Mouse (Mus musculus): Measurements from ENCODE around the gene Slc12a7. TPM values are rescaled to one million over a fixed set of nuclear protein-coding genes. Genes with fewer than 3 reads are reported as not detected.

The Slc12a7 gene
- polyA plus RNA-seq, 2 experiments: 7.8 to 9.9 TPM

DNA sequence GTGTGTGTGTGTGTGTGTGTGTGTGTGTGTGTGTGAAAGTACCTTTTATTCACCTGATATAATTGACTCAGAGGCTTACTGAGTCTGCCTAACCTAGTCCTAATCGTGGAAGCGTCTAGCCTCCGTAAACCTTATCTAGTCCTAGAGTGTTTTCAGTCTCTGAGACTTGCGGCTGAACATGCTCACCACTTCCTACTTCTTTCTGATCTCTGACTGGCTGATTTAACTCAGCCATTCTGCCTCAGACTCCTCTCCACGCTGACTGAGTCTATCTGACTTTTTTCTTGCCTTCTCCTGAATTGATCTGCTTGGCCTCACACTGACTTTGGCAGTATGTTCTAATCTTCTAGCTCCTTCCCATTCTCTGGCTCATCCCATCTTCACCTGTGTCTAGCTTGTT lies 7.6 kb upstream of the Slc12a7 start:
- no peaks in the 10 kb centered on the region for H3K36me3 ChIP-seq (replicated peaks; ENCODE audit: control insufficient read depth, insufficient read depth, low read depth)
- WGBS (ENCODE audit: insufficient replicate concordance): 3% methylated on average over 5 of the region's 5 CpGs
- DNase-seq (ENCODE audit: low read depth in 3 of 3, low spot score in 3 of 3) (no peak), ATAC-seq (ENCODE audit: insufficient read depth) (no peak)
- 0 out of 4 replicates have a peak, but pooled peaks cover 0 to 1% of the 10 kb centered on the region in 2 experiments for H3K4me1 ChIP-seq (replicated peaks; ENCODE audit: control insufficient read depth in 2 of 2, insufficient read depth in 2 of 2, low read length in 1 of 2)
- no peaks in the 10 kb centered on the region for H3K9me3 ChIP-seq (ENCODE audit: control insufficient read depth, low read length)
- H3K9ac ChIP-seq (replicated peaks): no peak overlapping the region
- H3K27me3 ChIP-seq (ENCODE audit: control insufficient read depth, insufficient read depth, low read length): no peaks in the 10 kb centered on the region
- H3K4me3 ChIP-seq (ENCODE audit: insufficient read depth in 1 of 2, low read depth in 2 of 2, low read length in 2 of 2): no peak overlapping the region
- H3K4me2 ChIP-seq (ENCODE audit: low read depth): no peak overlapping the region
- TF ChIP-seq CTCF (IDR thresholded peaks at IDR 0.05; ENCODE audit: low read depth) (no peak), EP300 (IDR thresholded peaks at IDR 0.05; ENCODE audit: low read depth) (no peak)
- no peak overlapping the region for H3K27ac ChIP-seq

DNA sequence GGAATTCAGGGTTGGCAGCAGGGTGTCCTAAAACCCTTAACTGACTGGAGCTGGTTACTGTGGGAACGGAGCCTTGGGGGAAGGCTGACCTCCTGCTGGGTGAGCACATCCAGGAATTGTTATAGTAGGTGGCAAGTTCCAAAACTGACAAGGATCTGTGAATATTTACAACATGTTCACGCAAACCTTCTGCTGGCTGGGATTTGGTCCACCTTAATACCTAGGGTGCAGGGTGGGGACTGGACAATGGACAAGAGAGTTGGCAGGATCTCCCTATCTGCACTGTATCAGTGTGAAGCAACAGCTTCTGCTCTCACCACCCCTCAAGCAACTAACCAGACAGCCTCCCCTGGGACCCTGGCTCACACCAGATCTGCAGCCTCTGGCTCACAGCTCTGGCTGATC lies 5.3 kb upstream of the Slc12a7 start:
- Histone ChIP-seq H3K4me1 (replicated peaks; ENCODE audit: control insufficient read depth in 2 of 2, insufficient read depth in 2 of 2, low read length in 1 of 2) (0 out of 4 replicates have a peak, but pooled peaks cover 0 to 1% of the 10 kb centered on the region in 2 experiments), H3K4me2 (ENCODE audit: low read depth) (no peak overlapping the region), H3K9me3 (ENCODE audit: control insufficient read depth, low read length) (no peaks in the 10 kb centered on the region), H3K9ac (replicated peaks) (no peak overlapping the region), H3K36me3 (replicated peaks; ENCODE audit: control insufficient read depth, insufficient read depth, low read depth) (no peaks in the 10 kb centered on the region), H3K27me3 (ENCODE audit: control insufficient read depth, insufficient read depth, low read length) (peaks cover 3% of the 10 kb centered on the region), H3K27ac (no peak overlapping the region), H3K4me3 (ENCODE audit: insufficient read depth in 1 of 2, low read depth in 2 of 2, low read length in 2 of 2) (no peak overlapping the region)
- DNase-seq (ENCODE audit: low read depth in 3 of 3, low spot score in 3 of 3) (no peak), ATAC-seq (ENCODE audit: insufficient read depth) (no peak)
- WGBS (ENCODE audit: insufficient replicate concordance): 49% methylated on average over 2 of the region's 2 CpGs
- TF ChIP-seq EP300 (IDR thresholded peaks at IDR 0.05; ENCODE audit: low read depth) (no peak), CTCF (IDR thresholded peaks at IDR 0.05; ENCODE audit: low read depth) (no peak)

DNA sequence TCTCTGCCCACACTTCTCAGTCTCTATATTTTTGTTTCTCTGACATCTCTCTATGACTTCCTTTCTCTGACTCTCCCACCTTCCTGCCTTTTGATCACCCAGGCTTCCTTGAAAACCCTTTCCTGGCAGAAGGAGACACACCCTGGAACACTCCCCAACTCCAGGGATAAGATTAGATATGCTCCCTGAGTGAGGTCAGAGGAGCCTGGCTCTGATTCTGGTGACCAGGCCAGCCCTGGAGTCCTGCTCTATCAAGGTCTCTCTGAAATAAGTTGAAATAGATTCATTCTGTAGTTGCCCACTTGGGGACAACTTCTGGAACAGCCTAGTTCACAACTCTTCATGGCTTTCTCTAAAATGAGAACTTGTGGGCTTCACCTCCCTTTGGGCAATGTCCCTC lies 4.3 kb upstream of the Slc12a7 start:
- DNase-seq (ENCODE audit: low read depth in 3 of 3, low spot score in 3 of 3) (no peak), ATAC-seq (ENCODE audit: insufficient read depth) (no peak)
- H3K4me1 ChIP-seq (replicated peaks; ENCODE audit: control insufficient read depth in 2 of 2, insufficient read depth in 2 of 2, low read length in 1 of 2): 0 out of 4 replicates have a peak, but pooled peaks cover 0 to 1% of the 10 kb centered on the region in 2 experiments
- no peaks in the 10 kb centered on the region for H3K9me3 ChIP-seq (ENCODE audit: control insufficient read depth, low read length)
- TF ChIP-seq CTCF (IDR thresholded peaks at IDR 0.05; ENCODE audit: low read depth): no peak
- no peak for TF ChIP-seq EP300 (IDR thresholded peaks at IDR 0.05; ENCODE audit: low read depth)
- H3K36me3 ChIP-seq (replicated peaks; ENCODE audit: control insufficient read depth, insufficient read depth, low read depth): no peaks in the 10 kb centered on the region
- no peak overlapping the region for H3K9ac ChIP-seq (replicated peaks)
- no peak overlapping the region for H3K4me3 ChIP-seq (ENCODE audit: insufficient read depth in 1 of 2, low read depth in 2 of 2, low read length in 2 of 2)
- peaks cover 11% of the 10 kb centered on the region for H3K27me3 ChIP-seq (ENCODE audit: control insufficient read depth, insufficient read depth, low read length)
- no peak overlapping the region for H3K27ac ChIP-seq
- H3K4me2 ChIP-seq (ENCODE audit: low read depth): no peak overlapping the region

DNA sequence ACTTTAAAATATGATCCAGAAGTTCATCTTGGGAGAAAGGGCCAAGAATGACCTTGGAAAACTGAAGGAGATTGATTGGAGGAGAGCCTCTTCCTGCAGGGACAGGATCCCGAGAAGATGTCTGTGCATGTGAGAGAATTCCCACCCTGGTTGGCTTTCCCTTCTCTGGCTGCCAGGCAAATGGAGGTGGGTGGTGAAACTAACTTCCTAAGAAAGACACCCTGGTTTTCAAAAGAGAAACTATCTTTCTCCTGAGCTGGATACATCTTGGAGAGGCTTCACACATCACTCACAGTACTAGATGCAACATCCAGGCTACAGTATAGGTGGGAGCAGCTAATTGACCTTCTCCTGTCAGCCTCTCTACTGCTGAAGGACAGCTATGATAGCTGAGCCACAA lies 2.0 kb upstream of the Slc12a7 start:
- ATAC-seq (ENCODE audit: insufficient read depth) (no peak), DNase-seq (ENCODE audit: low read depth in 3 of 3, low spot score in 3 of 3) (no peak)
- Histone ChIP-seq H3K4me3 (ENCODE audit: insufficient read depth in 1 of 2, low read depth in 2 of 2, low read length in 2 of 2) (no peak overlapping the region), H3K9me3 (ENCODE audit: control insufficient read depth, low read length) (no peaks in the 10 kb centered on the region), H3K27ac (no peak overlapping the region), H3K4me2 (ENCODE audit: low read depth) (no peak overlapping the region), H3K4me1 (replicated peaks; ENCODE audit: control insufficient read depth in 2 of 2, insufficient read depth in 2 of 2, low read length in 1 of 2) (no peaks in the 10 kb centered on the region), H3K9ac (replicated peaks) (no peak overlapping the region), H3K27me3 (ENCODE audit: control insufficient read depth, insufficient read depth, low read length) (peaks cover 15% of the 10 kb centered on the region), H3K36me3 (replicated peaks; ENCODE audit: control insufficient read depth, insufficient read depth, low read depth) (no peaks in the 10 kb centered on the region)
- WGBS (ENCODE audit: insufficient replicate concordance): 46% methylated on average over 1 of the region's 1 CpGs
- TF ChIP-seq CTCF (IDR thresholded peaks at IDR 0.05; ENCODE audit: low read depth): no peak
- no peak for TF ChIP-seq EP300 (IDR thresholded peaks at IDR 0.05; ENCODE audit: low read depth)

DNA sequence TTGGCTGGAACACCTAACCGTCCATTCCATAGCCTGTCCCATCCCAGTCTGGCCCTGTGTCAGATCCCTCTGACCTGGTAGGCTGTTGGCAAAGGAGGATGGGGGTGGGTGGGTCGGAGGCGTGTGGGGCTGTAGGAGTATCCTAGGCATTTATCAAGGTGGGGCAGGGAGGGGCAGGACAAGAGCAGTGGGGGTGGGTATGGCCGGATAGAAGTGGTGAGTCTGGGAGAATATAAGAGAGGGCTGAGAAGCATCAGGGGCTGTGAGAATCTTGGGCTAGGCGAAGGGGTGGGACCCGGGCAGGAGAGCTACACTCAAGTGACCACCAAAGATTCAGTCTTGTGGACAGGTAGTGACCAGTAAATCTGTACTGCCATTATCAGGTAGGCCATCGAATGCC lies 659 bp upstream of the Slc12a7 start:
- Histone ChIP-seq H3K27ac (no peak overlapping the region), H3K9me3 (ENCODE audit: control insufficient read depth, low read length) (no peaks in the 10 kb centered on the region), H3K4me2 (ENCODE audit: low read depth) (no peak overlapping the region), H3K9ac (replicated peaks) (no peak overlapping the region), H3K36me3 (replicated peaks; ENCODE audit: control insufficient read depth, insufficient read depth, low read depth) (no peaks in the 10 kb centered on the region), H3K4me1 (replicated peaks; ENCODE audit: control insufficient read depth in 2 of 2, insufficient read depth in 2 of 2, low read length in 1 of 2) (no peaks in the 10 kb centered on the region), H3K4me3 (ENCODE audit: insufficient read depth in 1 of 2, low read depth in 2 of 2, low read length in 2 of 2) (no peak overlapping the region), H3K27me3 (ENCODE audit: control insufficient read depth, insufficient read depth, low read length) (peaks cover 15% of the 10 kb centered on the region)
- 44% methylated on average over 5 of the region's 7 CpGs for WGBS (ENCODE audit: insufficient replicate concordance)
- TF ChIP-seq CTCF (IDR thresholded peaks at IDR 0.05; ENCODE audit: low read depth) (no peak), EP300 (IDR thresholded peaks at IDR 0.05; ENCODE audit: low read depth) (no peak)
- DNase-seq (ENCODE audit: low read depth in 3 of 3, low spot score in 3 of 3) (no peak), ATAC-seq (ENCODE audit: insufficient read depth) (no peak)
